8 mouse cellular contexts compared by ENCODE assay signal in genomic region chr3:86224564-86225421, GRCm38 (mm10). TPM values are rescaled to one million over a fixed set of nuclear protein-coding genes. Genes with fewer than 3 reads are reported as not detected.
DNase-seq lines count a peak whose midpoint lies in the region; ATAC-seq and TF ChIP-seq lines count a peak whose summit lies in the region.

Lrba (plus strand) TSS chr3:86224680.

- peak within 1 kb of the TSS; percentile 77 for H3K4me3 ChIP-seq in embryonic fibroblast, embryonic 13.5 days (ENCODE audit: insufficient read depth, low read length)
- peak within 1 kb of the TSS; percentile 93 for H3K4me3 ChIP-seq in heart, embryonic 10.5 days
- H3K4me3 ChIP-seq in kidney, embryonic 15.5 days (replicated peaks), result peak within 1 kb of the TSS; percentile 94
- peak within 1 kb of the TSS; percentile 95 for H3K4me3 ChIP-seq in liver, embryonic 11.5 days (ENCODE audit: low read depth, low read length)

- H3K4me2 ChIP-seq in kidney, embryonic 15.5 days, result peak within 1 kb of the TSS; percentile 82
- H3K4me2 ChIP-seq in liver, embryonic 11.5 days, result peak within 1 kb of the TSS; percentile 98

- no peak for TF ChIP-seq CTCF in embryonic fibroblast, embryonic 13.5 days (IDR thresholded peaks at IDR 0.05; ENCODE audit: borderline replicate concordance, insufficient read depth, low read length)

- peak; percentile 91 for ATAC-seq in kidney, embryonic 15.5 days (replicated peaks; ENCODE audit: low FRiP score)
- ATAC-seq in liver, embryonic 11.5 days (replicated peaks; ENCODE audit: low FRiP score), result peak; percentile 89

- no peaks in the 10 kb centered on the region for H3K27me3 ChIP-seq in heart, embryonic 10.5 days (ENCODE audit: insufficient read depth, poor library complexity, severe bottlenecking)
- H3K27me3 ChIP-seq in kidney, embryonic 15.5 days, result peaks cover 2% of the 10 kb centered on the region; the same call in 1 of the 2 replicates
- H3K27me3 ChIP-seq in liver, embryonic 11.5 days (replicated peaks; ENCODE audit: control insufficient read depth, insufficient read depth, low read length), result no peaks in the 10 kb centered on the region
- H3K27me3 ChIP-seq in splenic B cell, adult 2 months (ENCODE audit: control insufficient read depth, insufficient read depth, low read length, poor library complexity, severe bottlenecking), result no peaks in the 10 kb centered on the region

- H3K9ac ChIP-seq in kidney, embryonic 15.5 days, result peak within 1 kb of the TSS; percentile 85
- H3K9ac ChIP-seq in liver, embryonic 11.5 days (ENCODE audit: low read depth, low read length), result peak within 1 kb of the TSS; percentile 95

- no peaks in the 10 kb centered on the region for H3K4me1 ChIP-seq in embryonic fibroblast, embryonic 13.5 days (ENCODE audit: control insufficient read depth, insufficient read depth, low read length)
- peaks cover 6% of the 10 kb centered on the region for H3K4me1 ChIP-seq in heart, embryonic 10.5 days
- 0 out of 2 replicates have a peak, but pooled peaks cover 5% of the 10 kb centered on the region for H3K4me1 ChIP-seq in kidney, embryonic 15.5 days
- no peaks in the 10 kb centered on the region; the same call in 1 of the 2 replicates for H3K4me1 ChIP-seq in liver, embryonic 11.5 days (replicated peaks; ENCODE audit: control insufficient read depth, insufficient read depth, low read length)

- no peak within 1 kb of the TSS for H3K27ac ChIP-seq in embryonic fibroblast, embryonic 13.5 days (ENCODE audit: insufficient read depth, low read length)
- H3K27ac ChIP-seq in heart, embryonic 10.5 days, result peak within 1 kb of the TSS; percentile 95
- H3K27ac ChIP-seq in kidney, embryonic 15.5 days, result peak within 1 kb of the TSS; percentile 99
- H3K27ac ChIP-seq in liver, embryonic 11.5 days (ENCODE audit: low read depth, low read length), result peak within 1 kb of the TSS; percentile 91

- H3K9me3 ChIP-seq in heart, embryonic 10.5 days, result no peaks in the 10 kb centered on the region
- no peaks in the 10 kb centered on the region for H3K9me3 ChIP-seq in kidney, embryonic 15.5 days (replicated peaks)
- no peaks in the 10 kb centered on the region for H3K9me3 ChIP-seq in liver, embryonic 11.5 days (ENCODE audit: control insufficient read depth, low read length)

- peak; percentile 91 for DNase-seq in A20 (ENCODE audit: low read depth, low spot score)
- peak; percentile 44 to 57 for DNase-seq in adrenal gland, postnatal 4 days (ENCODE audit: low spot score in 2 of 2)
- peak; percentile 75 for DNase-seq in heart, embryonic 10.5 days (ENCODE audit: low spot score)
- DNase-seq in liver, embryonic 11.5 days (ENCODE audit: low spot score), result peak; percentile 86
- peak; percentile 88 for DNase-seq in naive thymus-derived CD4-positive, alpha-beta T cell, adult 2 months (ENCODE audit: low read depth)
- DNase-seq in splenic B cell, adult 2 months (ENCODE audit: low read depth, low spot score), result peak; percentile 79

- peaks cover 8% of the 10 kb centered on the region; the same call in 1 of the 2 replicates for H3K36me3 ChIP-seq in heart, embryonic 10.5 days
- H3K36me3 ChIP-seq in kidney, embryonic 15.5 days, result peaks cover 7% of the 10 kb centered on the region; the same call in 1 of the 2 replicates
- peaks cover 2% of the 10 kb centered on the region; the same call in 1 of the 2 replicates for H3K36me3 ChIP-seq in liver, embryonic 11.5 days (ENCODE audit: control insufficient read depth, insufficient read depth, low read length)
- H3K36me3 ChIP-seq in splenic B cell, adult 2 months (ENCODE audit: control insufficient read depth, insufficient read depth, low read length, poor library complexity, severe bottlenecking), result no peaks in the 10 kb centered on the region

- no peak for TF ChIP-seq POLR2A in embryonic fibroblast, embryonic 13.5 days (IDR thresholded peaks at IDR 0.05; ENCODE audit: low read depth, low read length)

- WGBS in heart, embryonic 10.5 days, result under 1% methylated on average over 46 of the region's 55 CpGs
- under 1% methylated on average over 45 of the region's 55 CpGs for WGBS in kidney, embryonic 15.5 days
- under 1% methylated on average over 54 of the region's 55 CpGs for WGBS in liver, embryonic 11.5 days

RNA-seq across cellular contexts. Expression of gene Lrba, which starts in this region (rescaled TPM):
- total RNA-seq in adrenal gland, postnatal 4 days (2021), result 10 to 100 TPM; 33.1 to 43.6 TPM
- 11.6 and 17.8 TPM in 2 replicates for polyA plus RNA-seq in embryonic fibroblast, embryonic 13.5 days (2011; ENCODE audit: insufficient read length, low read depth, missing spikeins)
- 2.5 and 3.1 TPM in 2 replicates for polyA plus RNA-seq in heart, embryonic 10.5 days (2016; fragmentation: Nextera tagmentation; extraction: Ambion mirVana)
- polyA plus RNA-seq in kidney, embryonic 15.5 days (2015; fragmentation: Nextera tagmentation; extraction: Ambion mirVana), result 7.4 and 7.6 TPM in 2 replicates
- polyA plus RNA-seq in liver, embryonic 11.5 days (2014; fragmentation: Nextera tagmentation; extraction: Ambion mirVana), result 3.8 and 4.2 TPM in 2 replicates
